Mouse (Mus musculus): ENCODE data around the gene Hopx.

DNA sequence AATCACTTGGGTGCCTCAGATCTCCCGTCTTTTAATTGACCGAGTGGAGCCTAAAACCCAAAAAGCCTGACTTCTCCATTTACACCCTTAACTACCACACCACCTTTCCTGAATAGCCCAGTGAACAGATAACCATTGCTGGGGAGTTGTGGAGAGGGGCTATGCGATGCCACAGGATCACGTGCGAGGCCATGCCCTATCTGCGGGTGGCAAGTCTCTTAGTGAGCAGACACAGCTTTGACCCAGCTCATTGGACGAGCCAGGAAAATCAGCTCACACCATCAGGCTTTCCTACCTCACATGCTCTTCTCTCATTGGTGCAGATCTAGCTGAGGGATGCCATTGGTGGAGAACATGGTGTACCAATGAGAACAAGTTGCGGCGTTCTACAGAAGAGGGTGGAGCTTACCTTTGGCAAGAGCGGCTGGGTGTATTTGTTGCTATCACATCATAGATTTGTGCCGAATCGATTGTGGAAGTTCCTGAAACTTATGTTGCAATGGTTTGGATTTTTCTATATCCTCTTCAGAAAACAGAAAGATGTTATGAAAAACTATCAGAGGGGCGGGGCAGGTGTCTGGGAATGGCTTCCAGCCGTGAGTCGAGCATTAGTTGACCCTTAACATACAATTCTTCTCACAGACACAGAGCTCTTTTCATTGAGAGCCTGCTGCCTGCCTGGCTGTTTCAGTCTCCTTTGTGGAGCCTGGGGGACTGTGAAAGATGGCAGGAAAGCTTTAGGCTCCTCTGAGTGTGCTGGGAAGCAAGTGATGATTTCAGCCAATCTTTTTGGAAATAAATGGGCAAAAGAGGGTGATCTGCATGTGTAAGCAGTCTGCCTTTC lies 12.2 kb downstream of the Hopx start:
- TF ChIP-seq HCFC1 (IDR thresholded peaks at IDR 0.05; ENCODE audit: borderline replicate concordance, insufficient read depth, low read length) (no peak), MAFK (IDR thresholded peaks at IDR 0.05; ENCODE audit: insufficient read depth, low read depth, low read length) (no peak), ZC3H11A (IDR thresholded peaks at IDR 0.05; ENCODE audit: borderline replicate concordance, low read depth, low read length) (no peak)

All from ES-E14 (cell line).